Mouse (Mus musculus) cerebellum, adult 9-11 months (tissue): ENCODE data around the gene Lactb.

ENCODE experiments used
- DNase-seq: peaks from one replicate; pipeline ENCODE4 v3.0.0; 2022

Gene Lactb

DNA sequence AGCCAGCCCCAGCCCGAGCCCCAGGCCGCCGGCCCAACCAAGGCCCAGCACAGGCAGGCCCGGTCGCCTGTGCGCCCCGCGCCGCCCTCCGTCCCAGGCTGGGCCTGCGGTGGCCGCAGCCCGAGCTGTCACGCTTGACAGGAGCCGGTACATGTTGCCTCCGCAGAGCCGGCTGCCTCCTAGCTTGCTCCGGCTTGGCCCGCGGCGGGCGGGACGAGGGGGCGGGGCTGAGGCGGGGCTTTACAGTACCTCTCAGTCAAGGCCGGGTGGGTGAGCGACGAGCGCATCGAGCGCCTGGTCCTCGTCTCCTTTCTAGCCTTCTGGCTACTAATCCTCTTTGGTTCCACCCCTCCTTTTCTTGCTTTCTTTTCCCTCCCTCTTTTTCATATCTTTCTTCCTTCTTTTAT lies at the start of gene Lactb:
Lactb (minus strand) TSS at position 246 of the 407 bp plus-strand sequence.
- DNase-seq, result peak; percentile 96

DNA sequence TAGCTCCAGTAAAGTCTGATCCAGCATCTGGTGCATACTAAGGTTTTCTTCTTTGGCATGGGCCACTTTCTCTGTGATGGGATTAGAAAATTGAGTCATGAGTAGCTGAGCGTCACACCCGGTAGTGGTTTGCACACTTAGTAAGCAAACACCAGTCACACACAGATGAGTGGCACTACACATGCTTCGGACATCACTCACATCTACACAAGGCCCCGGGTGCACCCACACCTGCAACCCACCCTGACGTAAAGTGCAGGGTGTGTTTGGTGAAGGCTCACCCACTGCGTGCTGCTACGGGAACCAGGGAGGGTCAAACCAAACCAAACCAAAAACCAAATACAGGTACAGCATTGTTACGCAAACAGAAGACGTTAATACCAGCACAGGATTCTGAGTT lies 48.1 kb upstream of the Lactb start:
- no peak for DNase-seq

DNA sequence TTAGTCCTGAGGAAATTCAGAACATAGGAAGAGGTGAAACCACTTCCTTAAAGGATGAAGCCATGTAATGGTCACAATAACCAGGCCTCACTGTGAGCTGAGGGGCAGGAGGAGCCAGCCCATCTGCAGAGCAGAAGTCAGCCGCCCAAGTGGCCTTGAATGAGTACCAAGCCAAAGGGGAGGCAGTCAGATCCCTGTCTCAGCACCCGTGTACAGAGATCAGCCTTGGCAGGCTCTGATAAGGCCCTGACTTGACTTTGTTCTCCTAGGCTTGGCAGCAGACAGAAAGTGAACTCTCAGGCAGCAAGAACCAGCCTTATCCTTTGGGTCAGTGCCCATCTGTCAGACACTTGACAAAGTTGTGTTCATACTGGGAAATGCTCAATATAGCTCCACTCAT lies 44.8 kb upstream of the Lactb start:
- no peak for DNase-seq

DNA sequence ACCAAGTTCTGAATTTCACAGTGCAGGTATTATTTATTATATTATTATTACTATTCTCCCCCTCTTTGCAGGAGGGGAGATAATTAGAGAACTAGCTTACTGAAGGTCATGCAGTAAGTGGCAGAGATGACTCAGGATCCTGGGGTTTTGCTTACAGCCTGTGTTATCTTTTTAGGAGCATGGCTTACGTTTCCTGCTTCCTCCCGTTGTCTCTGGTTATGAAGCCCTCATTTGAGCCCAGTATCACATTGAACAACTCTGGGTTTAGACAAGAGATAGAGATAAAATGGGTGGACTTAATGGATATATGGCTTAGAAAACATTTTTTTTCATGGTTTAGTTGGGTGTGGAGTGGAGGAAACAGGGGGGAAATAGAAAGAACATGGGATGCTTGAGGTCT lies 38.2 kb upstream of the Lactb start:
- no peak for DNase-seq

DNA sequence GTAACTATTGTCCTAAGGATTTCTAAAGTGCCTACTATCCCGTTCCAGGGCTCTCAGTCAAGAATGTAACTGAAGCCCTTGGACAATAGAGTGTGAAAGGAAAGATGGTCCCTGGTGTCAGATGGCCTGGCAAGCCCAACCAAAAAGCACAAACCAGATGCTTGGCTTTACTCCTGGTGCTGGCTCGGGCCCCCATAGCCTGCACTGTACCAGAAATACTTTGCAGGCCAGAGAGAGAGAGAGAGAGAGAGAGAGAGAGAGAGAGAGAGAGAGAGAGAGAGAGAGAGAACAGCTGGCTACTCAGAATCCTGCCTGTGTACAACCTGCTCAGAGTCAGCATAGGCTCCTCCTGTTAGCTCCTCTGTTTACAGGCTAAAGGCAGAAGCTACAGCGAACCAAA lies 37.2 kb upstream of the Lactb start:
- DNase-seq, result no peak

DNA sequence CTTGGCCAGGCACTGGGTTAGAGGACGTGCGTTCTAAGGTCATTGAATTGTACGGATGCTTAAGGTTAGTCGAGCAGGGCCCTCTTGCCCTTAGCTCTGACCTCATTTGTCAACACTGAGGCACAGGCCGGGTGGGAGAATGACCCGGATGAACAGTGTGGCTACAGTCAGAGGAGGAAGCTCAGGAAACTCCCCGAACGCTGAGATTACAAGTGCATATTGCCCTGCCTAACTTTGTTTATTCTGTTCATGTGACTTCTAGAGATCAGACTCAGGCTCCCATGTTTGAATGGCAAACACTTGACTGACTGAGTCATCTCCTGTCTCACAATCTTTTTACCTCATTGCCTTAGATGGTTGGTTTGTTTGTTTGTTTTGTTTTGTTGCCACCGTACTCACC lies 36.2 kb upstream of the Lactb start:
- no peak for DNase-seq

DNA sequence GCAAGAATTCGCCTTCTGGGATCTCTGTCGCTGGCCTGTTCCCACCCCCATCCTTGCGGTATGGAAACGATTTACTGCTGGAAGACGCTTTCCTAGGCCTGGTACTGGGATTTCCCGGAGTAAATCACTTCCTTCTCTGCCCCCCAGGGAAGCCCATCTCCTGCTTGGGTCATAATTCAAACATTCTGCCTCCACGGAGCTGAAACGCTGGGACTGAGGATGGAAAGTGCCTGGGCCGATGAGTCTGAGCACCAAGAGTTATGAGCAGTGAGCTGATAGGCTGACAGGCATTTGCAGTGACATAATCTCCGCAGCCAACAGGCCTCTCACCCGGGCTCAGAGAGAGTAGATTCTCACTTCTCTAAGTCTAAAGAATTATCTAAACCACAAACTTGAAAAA lies 33.5 kb upstream of the Lactb start:
- no peak for DNase-seq

DNA sequence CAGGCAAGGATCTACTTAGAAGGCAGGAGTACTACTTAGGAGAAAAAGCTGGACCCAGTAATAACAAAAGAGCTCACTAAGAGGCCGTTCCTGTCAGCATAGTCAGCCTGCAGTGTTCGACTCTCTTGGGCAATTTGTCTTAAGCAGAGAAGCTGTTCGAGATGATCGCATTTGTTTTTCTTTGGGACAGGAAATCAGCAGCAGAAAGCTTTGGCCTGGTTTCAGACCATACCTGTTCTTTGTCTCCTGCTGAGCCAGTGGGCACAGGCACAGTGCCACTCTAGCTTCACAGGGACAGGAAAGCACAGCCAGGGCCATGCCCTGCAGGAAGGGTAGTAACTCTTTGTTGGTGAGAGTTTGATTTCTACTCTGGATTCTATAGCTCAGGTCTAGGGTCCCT lies 31.1 kb upstream of the Lactb start:
- DNase-seq, result no peak

DNA sequence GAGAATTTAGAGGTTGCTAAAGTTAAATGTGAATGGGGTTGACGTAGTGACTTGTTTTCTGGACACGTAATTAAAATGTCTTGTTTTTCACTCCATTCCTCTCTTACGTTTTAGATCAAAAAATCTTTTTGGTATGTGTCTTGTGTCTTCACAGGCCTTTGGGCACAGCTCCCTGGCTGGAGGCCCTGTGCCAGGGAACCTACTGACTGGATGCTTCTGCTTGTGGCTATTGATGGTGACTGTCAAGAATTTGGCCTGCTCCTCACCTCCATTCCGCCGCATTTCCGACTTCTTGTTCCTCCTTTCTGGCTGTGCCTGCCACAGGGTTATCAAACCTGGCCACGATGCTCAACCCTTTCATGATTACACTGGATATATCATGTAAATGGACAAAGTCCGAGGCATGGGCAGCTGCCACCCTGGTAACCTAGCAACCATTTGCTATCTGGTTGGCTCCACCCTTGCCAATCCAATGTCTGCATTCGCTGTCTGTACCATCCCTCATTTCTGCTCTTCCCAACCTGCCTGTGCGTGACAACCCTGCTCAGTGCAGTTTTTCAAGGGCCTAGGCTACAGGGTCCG lies 30.0 kb upstream of the Lactb start:
- DNase-seq, result peak; percentile 62

DNA sequence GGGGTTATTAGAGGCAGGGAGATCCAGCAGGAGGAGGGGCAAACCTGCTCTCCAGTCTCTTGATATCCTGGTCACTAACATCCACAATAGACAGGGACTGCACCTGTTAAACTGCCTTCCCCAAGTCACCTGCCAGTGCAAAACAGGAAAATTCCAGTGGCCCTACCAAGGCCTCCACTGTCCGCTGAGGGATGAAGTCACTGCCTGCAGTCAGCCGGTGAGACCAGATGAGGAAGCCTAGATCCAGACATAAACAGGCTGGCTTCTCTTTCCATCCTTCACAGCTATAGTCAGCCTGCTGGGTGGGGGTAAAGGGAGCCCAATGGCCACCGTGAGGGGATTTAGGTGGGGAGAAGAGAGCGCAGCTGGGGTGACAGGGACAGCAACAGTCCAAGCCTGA lies 28.4 kb upstream of the Lactb start:
- DNase-seq, result no peak

DNA sequence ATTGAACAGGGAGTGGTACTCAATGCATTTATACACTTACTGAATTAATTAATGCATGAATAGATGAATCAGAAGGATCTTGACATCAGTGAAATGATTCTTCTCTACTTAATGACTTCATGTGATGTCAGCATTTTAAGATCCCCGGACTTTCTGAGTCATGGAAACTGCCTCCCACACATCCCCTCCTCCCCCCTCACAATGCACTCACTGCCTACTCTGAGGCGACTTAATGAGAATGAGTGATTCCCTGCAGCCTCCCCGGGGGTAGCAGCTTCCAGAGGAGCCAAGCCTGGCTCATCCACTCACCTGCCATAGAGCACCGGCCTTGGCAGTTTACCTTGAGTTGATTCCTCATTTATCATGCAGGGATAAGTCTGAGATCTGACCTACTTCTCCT lies 27.9 kb upstream of the Lactb start:
- no peak for DNase-seq

DNA sequence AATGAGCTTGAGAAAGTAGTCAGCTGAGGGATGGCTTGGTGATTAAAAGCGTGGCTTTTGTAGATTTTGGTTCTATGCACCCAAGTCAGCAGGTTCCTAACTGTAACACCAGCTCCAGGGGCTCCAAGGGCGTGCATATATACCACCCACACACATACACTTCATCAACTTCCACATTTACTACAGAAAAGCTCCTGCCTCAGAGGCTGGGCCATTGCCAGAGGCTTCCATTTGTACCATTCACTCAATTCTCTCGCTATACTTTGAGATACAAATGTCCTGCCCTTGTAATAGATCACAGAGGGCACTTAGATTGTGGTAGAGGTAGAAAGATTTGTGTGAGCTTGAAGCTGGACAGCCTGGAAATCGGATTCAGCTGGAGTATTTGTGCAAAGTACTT lies 26.2 kb upstream of the Lactb start:
- DNase-seq, result no peak

DNA sequence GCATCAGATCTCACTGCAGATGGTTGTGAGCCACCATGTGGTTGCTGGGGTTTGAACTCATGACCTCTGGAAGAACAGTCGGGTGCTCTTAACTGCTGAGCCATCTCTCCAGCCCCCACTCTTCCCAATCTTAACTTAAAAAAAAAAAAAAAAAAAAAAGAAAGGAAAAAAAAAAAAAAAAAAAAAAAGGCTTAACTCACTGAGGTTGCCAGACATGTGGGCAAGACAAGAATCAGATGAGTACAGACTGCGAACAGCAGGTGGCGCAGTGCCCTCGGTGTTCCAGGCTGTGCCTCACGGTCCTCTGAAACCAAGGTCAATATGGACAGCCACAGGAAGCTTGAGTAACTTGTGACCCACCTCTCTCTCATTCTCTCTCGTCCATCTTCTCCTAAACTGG lies 25.8 kb upstream of the Lactb start:
- peak; percentile 79 for DNase-seq

DNA sequence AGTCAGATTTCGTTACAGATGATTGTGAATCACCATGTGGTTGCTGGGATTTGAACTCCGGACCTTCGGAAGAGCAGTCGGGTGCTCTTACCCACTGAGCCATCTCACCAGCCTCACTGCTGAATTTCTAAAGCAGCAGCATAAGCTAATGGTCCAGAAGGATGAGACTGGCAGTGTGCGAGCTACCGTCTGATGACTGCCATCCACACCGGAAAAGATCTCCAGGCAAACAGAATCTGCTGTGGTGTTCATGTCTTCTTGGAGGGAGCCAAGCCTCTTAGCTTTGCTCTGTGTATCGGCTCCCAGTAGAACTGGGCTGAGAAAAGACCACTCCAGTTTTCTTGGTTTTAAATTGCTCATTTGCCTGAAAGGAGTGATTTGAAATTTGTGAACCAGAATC lies 24.4 kb upstream of the Lactb start:
- no peak for DNase-seq

DNA sequence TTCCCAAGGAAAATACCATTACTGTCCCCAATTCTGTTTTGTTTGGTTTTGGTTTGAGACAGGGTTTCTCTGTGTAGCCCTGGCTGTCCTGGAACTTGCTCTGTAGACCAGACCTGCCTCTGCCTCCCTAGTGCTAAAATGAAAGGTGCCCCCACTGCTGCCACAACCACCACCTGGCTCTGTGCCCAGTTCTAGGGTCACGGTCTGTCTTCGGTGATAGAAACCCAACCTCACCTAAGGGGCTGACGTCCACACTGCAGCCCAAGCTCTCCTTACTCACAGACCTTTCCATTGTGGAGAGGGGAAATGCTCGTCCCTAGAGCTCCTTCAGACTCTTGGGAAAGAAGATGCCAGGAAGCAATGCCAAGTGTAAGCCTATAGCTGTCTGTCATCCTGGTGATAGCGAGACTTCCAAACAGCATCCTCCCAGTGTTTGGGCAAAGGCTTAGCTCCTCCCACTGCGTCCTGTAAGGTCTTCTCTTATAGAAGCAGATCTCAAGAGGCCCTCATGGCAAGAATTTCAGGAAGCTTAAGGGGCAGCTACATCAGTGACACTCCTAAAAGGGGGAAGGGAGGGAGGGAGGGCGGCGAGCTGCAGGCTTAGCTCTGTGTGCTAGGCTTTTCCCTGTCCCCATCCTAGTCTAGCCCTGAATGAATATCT lies 16.6 kb upstream of the Lactb start:
- DNase-seq, result no peak

DNA sequence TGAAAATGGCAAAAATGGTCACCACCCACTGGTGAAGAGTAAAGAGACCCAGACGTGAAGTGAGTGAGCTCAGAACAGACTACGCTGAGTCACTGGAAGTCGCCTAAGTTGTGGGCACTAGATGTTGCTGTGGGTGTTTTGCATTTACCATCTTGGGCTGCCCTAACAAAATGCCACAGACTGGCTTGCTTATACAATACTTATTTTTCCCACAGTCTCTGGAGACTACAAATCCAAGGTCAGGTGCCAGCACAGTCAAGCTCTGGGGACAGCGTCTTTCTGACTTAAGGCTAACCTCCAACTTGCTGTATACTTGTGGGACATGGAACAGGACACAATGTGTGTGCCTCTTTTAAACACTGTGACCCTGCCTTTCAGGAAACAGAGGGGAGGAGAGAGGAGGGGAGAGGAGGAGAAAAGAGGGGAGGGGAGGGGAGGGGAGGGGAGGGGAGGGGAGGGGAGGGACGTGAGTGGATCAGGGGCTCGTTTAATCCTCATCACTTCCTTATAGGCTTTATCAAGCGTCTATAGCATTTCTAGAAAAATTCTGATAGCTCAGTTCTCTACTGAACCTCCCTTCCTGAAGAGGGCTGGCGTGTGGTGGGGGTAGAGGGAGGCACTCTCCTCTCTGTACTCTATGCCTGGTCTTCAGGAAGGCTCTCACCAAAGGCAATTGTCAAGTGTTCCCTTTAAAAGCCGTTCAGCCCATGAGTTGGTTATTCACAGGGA lies 15.9 kb upstream of the Lactb start:
- DNase-seq, result no peak

DNA sequence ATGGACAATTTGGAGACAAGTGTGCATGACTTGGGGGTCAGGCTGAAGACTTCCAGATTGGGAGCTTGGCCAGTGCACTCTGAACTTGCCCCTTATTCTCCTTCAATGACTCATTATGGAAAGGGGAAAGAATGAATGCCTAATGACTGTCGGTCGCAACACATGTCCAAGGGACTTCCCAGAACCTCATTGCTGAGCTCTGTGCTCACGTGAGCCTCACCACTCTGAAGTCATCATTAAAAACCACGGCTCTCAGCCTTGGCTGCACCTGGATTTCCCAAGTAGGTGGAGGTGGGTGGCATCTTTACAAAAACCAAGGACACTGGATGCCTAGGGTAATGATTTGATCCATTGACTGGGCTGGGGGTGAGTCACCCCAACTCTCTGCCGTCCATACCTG lies 14.8 kb upstream of the Lactb start:
- no peak for DNase-seq

DNA sequence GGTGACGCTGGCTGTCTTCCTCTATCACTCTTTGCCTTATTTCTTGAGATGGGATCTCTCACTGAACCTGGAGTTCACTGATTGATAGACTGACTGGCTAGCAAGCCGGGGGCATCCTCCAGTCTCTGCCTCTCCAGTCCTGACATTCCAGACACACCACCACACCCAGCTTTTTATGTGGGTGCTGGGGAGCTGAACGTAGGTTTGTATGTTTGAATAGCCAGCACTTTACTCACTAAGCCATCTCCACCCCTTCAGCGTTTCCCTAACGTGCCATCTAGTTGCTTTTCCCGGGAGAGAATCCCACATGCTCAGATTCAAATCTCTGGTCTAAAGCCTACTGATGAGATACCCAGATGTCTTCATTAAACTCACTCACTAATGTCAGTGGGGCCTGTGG lies 14.3 kb upstream of the Lactb start:
- DNase-seq, result no peak

DNA sequence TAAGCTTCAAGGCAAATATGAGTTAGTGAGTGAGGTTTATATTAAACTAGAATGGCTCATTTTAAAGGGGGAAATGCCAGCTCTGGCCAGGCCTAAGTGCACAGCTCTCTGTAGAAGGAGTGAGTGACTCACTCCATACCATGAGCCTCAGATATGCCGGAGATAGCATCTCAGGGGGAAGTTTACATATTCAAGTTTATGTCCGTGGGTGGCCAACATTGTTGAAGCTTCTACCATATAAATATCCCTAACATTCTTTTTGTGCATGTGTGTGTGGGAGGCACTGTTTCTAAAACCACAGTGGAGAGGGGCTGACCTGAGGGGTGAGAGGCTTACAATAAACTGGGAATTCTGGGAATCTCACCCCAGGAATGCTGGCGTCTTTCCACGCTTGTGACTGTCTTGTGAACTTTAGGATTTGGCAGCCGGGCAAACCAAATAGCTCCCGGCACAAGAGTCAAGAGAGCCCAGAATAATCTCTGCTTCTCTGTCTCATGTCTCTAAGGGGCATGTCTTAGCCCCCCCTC lies 13.7 kb upstream of the Lactb start:
- DNase-seq, result no peak

DNA sequence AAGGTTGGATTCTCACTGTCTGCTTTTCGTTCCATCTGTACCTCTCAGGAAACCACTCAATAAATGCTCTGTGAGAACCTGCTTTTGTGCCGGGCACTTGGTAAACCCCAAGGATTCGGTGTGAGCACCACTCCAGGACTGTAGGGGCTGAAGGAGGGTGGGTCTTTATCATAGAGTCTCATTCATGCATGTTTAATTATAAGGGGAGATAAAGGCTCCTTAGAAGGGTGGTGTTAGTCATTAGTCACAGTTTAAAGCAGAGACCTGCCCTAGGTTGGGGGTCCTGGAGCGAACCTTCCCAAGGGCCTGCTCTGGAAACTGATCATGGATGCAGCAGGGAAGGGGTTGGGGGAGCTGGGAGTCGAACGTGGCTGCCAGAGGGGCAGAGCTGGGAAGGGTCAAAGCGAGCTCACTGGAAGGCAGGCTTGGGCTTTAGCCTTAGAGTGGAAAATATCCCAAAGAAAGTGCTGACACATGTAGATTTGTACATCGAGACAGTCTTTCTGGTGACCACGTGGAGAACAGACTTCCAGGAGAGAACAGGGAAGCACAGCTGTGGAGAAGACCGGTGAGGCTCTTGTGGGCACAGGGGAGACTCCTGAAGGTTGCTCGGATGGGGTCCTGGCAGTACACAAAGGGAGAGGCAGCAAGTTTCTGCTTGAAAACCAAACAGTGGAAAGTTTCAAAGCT lies 13.1 kb upstream of the Lactb start:
- DNase-seq, result no peak

DNA sequence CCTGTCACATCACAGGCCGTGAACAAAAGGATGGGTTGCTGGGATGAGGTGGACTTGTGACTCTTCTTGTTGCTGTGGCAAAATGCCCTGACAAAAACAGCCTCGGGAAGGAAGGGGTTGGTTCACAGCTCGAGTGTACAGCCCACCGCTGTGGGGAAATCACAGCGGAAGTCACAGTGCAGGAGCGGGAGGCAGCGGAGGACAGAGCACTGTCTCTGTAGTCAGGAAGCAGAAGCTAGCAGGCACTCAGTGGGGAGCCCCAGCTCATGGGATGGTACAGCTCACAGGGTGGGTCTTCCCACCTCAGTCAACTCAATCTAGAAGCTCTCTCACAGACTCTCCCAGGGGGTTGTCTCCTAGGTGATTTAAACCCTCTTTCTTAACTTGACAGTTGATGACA lies 10.1 kb upstream of the Lactb start:
- no peak for DNase-seq

DNA sequence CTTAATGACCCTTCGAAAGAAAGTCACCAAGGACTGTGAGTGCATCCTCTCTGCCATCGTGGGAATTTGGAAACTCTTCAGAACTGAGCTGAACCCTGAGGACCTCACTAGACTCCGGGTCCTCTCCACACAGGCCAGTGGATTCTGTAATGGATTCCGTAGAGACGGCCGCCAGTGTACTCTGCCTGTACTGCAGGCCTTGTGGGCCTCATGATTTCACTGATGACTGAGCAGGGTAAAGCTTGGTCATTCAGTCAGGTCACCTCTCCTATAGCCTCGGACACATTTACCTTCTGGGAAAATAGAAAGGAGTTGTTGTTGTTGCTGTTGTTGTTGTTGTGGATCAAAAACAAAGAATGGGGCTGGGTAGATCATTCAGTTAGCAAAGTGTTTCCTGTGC lies 6.8 kb upstream of the Lactb start:
- DNase-seq, result no peak

DNA sequence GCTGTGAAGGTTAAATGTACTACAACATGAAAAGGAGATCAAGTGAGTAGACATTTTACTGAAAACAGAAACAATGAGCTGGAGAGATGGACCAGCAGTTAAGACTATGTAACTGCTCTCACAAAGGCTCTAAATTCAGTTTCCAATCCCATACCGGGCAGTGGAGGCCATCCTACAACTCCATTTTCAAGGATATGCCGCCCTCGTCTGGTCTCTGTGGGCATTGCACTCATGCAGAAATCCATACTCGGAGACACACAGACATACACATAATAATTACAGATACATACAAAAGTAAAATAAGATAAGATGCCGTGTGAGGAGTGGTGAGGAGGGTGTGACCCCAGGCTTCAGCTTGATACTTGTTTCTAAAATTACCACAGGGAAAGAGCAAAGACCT lies 5.2 kb upstream of the Lactb start:
- DNase-seq, result peak; percentile 23

DNA sequence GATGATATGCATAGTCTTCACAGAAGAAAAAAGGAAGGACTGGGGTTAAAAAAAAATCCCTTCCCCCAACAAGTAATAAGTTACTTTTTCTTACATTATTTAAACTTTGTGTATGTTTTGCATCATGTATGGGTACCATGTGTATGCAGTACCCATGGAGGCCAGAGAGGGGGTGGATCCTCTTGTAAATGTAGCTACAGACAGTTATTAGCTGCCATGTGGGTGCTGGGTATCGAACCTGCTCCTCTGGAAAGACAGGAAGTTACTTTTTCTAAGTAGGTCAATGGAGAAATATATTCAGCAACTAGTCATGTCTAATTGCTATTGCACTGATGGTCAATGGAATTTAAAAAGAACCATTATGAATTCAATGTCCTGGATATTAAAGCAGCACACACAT lies 3.2 kb upstream of the Lactb start:
- no peak for DNase-seq
